Mouse (Mus musculus): ENCODE data around the gene Thsd7b. TPM values are rescaled to one million over a fixed set of nuclear protein-coding genes. Genes with fewer than 3 reads are reported as not detected.
"Not testable (repeated sequence)": the region's sequence is repeated elsewhere in the genome, so short reads cannot be mapped to it uniquely, and the experiment has no call there.

The Thsd7b gene
- polyA plus RNA-seq, 1 experiment from 2014 or later, result 1.3 TPM

GRCm38 (mm10) chr1:129644252-129644861 lies 371.3 kb downstream of the Thsd7b start:
- Histone ChIP-seq H3K4me3 (replicated peaks) (no peak overlapping the region), H3K27me3 (no peaks in the 10 kb centered on the region), H3K4me1 (replicated peaks) (no peaks in the 10 kb centered on the region), H3K36me3 (no peaks in the 10 kb centered on the region), H3K27ac (no peak overlapping the region), H3K4me2 (no peak overlapping the region), H3K9me3 (no peaks in the 10 kb centered on the region), H3K9ac (replicated peaks) (no peak overlapping the region)
- 35% methylated on average over 8 of the region's 8 CpGs for WGBS
- no peak for ATAC-seq (ENCODE audit: insufficient number of reproducible peaks, insufficient read depth, low FRiP score, low TSS enrichment, low read depth)

GRCm38 (mm10) chr1:129651448-129651847 lies 378.3 kb downstream of the Thsd7b start:
- not testable (repeated sequence) for H3K36me3 ChIP-seq; H3K4me2 ChIP-seq; H3K9me3 ChIP-seq; H3K4me1 ChIP-seq (replicated peaks); H3K27me3 ChIP-seq; H3K27ac ChIP-seq; ATAC-seq (ENCODE audit: insufficient number of reproducible peaks, insufficient read depth, low FRiP score, low TSS enrichment, low read depth); H3K4me3 ChIP-seq (replicated peaks); H3K9ac ChIP-seq (replicated peaks)
- 88% methylated on average over 6 of the region's 6 CpGs for WGBS

GRCm38 (mm10) chr1:129658045-129658444 lies 384.9 kb downstream of the Thsd7b start:
- Histone ChIP-seq H3K36me3 (no peaks in the 10 kb centered on the region), H3K4me3 (replicated peaks) (no peak overlapping the region), H3K4me2 (no peak overlapping the region), H3K9ac (replicated peaks) (no peak overlapping the region), H3K27ac (no peak overlapping the region), H3K9me3 (no peaks in the 10 kb centered on the region), H3K27me3 (no peaks in the 10 kb centered on the region), H3K4me1 (replicated peaks) (no peaks in the 10 kb centered on the region)
- 59% methylated on average over 3 of the region's 3 CpGs for WGBS
- no peak for ATAC-seq (ENCODE audit: insufficient number of reproducible peaks, insufficient read depth, low FRiP score, low TSS enrichment, low read depth)

- no peak for ATAC-seq (ENCODE audit: insufficient number of reproducible peaks, insufficient read depth, low FRiP score, low TSS enrichment, low read depth)
- no peaks in the 10 kb centered on the region for H3K9me3 ChIP-seq
- no peak overlapping the region for H3K4me2 ChIP-seq
- H3K36me3 ChIP-seq, result no peaks in the 10 kb centered on the region
- H3K4me1 ChIP-seq (replicated peaks), result no peaks in the 10 kb centered on the region
- H3K27me3 ChIP-seq, result no peaks in the 10 kb centered on the region
- H3K4me3 ChIP-seq (replicated peaks), result no peak overlapping the region
- 44% methylated on average over 1 of the region's 1 CpGs for WGBS
- H3K27ac ChIP-seq, result no peak overlapping the region
- no peak overlapping the region for H3K9ac ChIP-seq (replicated peaks)
These were observed 402.8 kb downstream of the Thsd7b start for GRCm38 (mm10) chr1:129675878-129676277.

- H3K4me3 ChIP-seq (replicated peaks), result no peak overlapping the region
- no peaks in the 10 kb centered on the region for H3K36me3 ChIP-seq
- no peak for ATAC-seq (ENCODE audit: insufficient number of reproducible peaks, insufficient read depth, low FRiP score, low TSS enrichment, low read depth)
- H3K9ac ChIP-seq (replicated peaks), result no peak overlapping the region
- no peak overlapping the region for H3K27ac ChIP-seq
- 59% methylated on average over 4 of the region's 4 CpGs for WGBS
- H3K27me3 ChIP-seq, result no peaks in the 10 kb centered on the region
- H3K4me2 ChIP-seq, result no peak overlapping the region
- no peaks in the 10 kb centered on the region for H3K9me3 ChIP-seq
- no peaks in the 10 kb centered on the region for H3K4me1 ChIP-seq (replicated peaks)
These were observed 405.7 kb downstream of the Thsd7b start for GRCm38 (mm10) chr1:129678851-129679250.

- H3K4me3 ChIP-seq (replicated peaks), result no peak overlapping the region
- H3K4me1 ChIP-seq (replicated peaks), result no peaks in the 10 kb centered on the region
- 71% methylated on average over 1 of the region's 1 CpGs for WGBS
- H3K4me2 ChIP-seq, result no peak overlapping the region
- H3K27ac ChIP-seq, result no peak overlapping the region
- no peak overlapping the region for H3K9ac ChIP-seq (replicated peaks)
- H3K27me3 ChIP-seq, result no peaks in the 10 kb centered on the region
- 0 out of 2 replicates have a peak, but pooled peaks cover 8% of the 10 kb centered on the region for H3K9me3 ChIP-seq
- no peaks in the 10 kb centered on the region for H3K36me3 ChIP-seq
- no peak for ATAC-seq (ENCODE audit: insufficient number of reproducible peaks, insufficient read depth, low FRiP score, low TSS enrichment, low read depth)
These were observed 432.6 kb downstream of the Thsd7b start for GRCm38 (mm10) chr1:129705701-129706100.

GRCm38 (mm10) chr1:129712706-129713105 lies 439.6 kb downstream of the Thsd7b start:
- H3K27me3 ChIP-seq, result no peaks in the 10 kb centered on the region
- H3K4me2 ChIP-seq, result no peak overlapping the region
- 90% methylated on average over 3 of the region's 3 CpGs for WGBS
- no peak overlapping the region for H3K9ac ChIP-seq (replicated peaks)
- H3K36me3 ChIP-seq, result no peaks in the 10 kb centered on the region
- H3K4me1 ChIP-seq (replicated peaks), result no peaks in the 10 kb centered on the region
- no peak for ATAC-seq (ENCODE audit: insufficient number of reproducible peaks, insufficient read depth, low FRiP score, low TSS enrichment, low read depth)
- H3K9me3 ChIP-seq, result no peaks in the 10 kb centered on the region
- no peak overlapping the region for H3K4me3 ChIP-seq (replicated peaks)
- no peak overlapping the region for H3K27ac ChIP-seq

GRCm38 (mm10) chr1:129713571-129713970 lies 440.5 kb downstream of the Thsd7b start:
- no peak for ATAC-seq (ENCODE audit: insufficient number of reproducible peaks, insufficient read depth, low FRiP score, low TSS enrichment, low read depth)
- no peaks in the 10 kb centered on the region for H3K27me3 ChIP-seq
- H3K9ac ChIP-seq (replicated peaks), result no peak overlapping the region
- no peaks in the 10 kb centered on the region for H3K36me3 ChIP-seq
- no peak overlapping the region for H3K4me2 ChIP-seq
- H3K27ac ChIP-seq, result no peak overlapping the region
- H3K4me1 ChIP-seq (replicated peaks), result no peaks in the 10 kb centered on the region
- H3K9me3 ChIP-seq, result no peaks in the 10 kb centered on the region
- H3K4me3 ChIP-seq (replicated peaks), result no peak overlapping the region
- 59% methylated on average over 3 of the region's 3 CpGs for WGBS

GRCm38 (mm10) chr1:129719592-129719991 lies 446.5 kb downstream of the Thsd7b start:
- Histone ChIP-seq H3K9ac (replicated peaks) (no peak overlapping the region), H3K27me3 (no peaks in the 10 kb centered on the region), H3K4me3 (replicated peaks) (no peak overlapping the region), H3K9me3 (no peaks in the 10 kb centered on the region), H3K4me2 (no peak overlapping the region), H3K4me1 (replicated peaks) (no peaks in the 10 kb centered on the region), H3K27ac (no peak overlapping the region), H3K36me3 (no peaks in the 10 kb centered on the region)
- no peak for ATAC-seq (ENCODE audit: insufficient number of reproducible peaks, insufficient read depth, low FRiP score, low TSS enrichment, low read depth)

GRCm38 (mm10) chr1:129731991-129732390 lies 458.9 kb downstream of the Thsd7b start:
- WGBS, result 83% methylated on average over 2 of the region's 2 CpGs
- H3K4me1 ChIP-seq (replicated peaks), result no peaks in the 10 kb centered on the region
- no peak for ATAC-seq (ENCODE audit: insufficient number of reproducible peaks, insufficient read depth, low FRiP score, low TSS enrichment, low read depth)
- H3K27me3 ChIP-seq, result no peaks in the 10 kb centered on the region
- no peak overlapping the region for H3K4me3 ChIP-seq (replicated peaks)
- no peak overlapping the region for H3K27ac ChIP-seq
- no peak overlapping the region for H3K4me2 ChIP-seq
- H3K36me3 ChIP-seq, result no peaks in the 10 kb centered on the region
- no peak overlapping the region for H3K9ac ChIP-seq (replicated peaks)
- H3K9me3 ChIP-seq, result no peaks in the 10 kb centered on the region

GRCm38 (mm10) chr1:129747595-129747994 lies 474.5 kb downstream of the Thsd7b start:
- 82% methylated on average over 3 of the region's 3 CpGs for WGBS

GRCm38 (mm10) chr1:129756548-129757240 lies 483.6 kb downstream of the Thsd7b start:
- Histone ChIP-seq H3K9ac (replicated peaks) (no peak overlapping the region), H3K27me3 (peaks cover 3% of the 10 kb centered on the region; the same call in 1 of the 2 replicates), H3K9me3 (no peaks in the 10 kb centered on the region), H3K4me1 (replicated peaks) (no peaks in the 10 kb centered on the region), H3K27ac (no peak overlapping the region), H3K4me3 (replicated peaks) (no peak overlapping the region), H3K36me3 (no peaks in the 10 kb centered on the region), H3K4me2 (no peak overlapping the region)
- ATAC-seq (ENCODE audit: insufficient number of reproducible peaks, insufficient read depth, low FRiP score, low TSS enrichment, low read depth), result no peak
- WGBS, result 67% methylated on average over 1 of the region's 1 CpGs

More at GRCm38 (mm10) chr1:129747595-129747994, 474.5 kb downstream of the Thsd7b start:
- Histone ChIP-seq H3K9me3 (no peaks in the 10 kb centered on the region), H3K36me3 (no peaks in the 10 kb centered on the region), H3K4me1 (replicated peaks) (no peaks in the 10 kb centered on the region), H3K27me3 (no peaks in the 10 kb centered on the region), H3K27ac (no peak overlapping the region), H3K9ac (replicated peaks) (no peak overlapping the region), H3K4me3 (replicated peaks) (no peak overlapping the region), H3K4me2 (no peak overlapping the region)
- no peak for ATAC-seq (ENCODE audit: insufficient number of reproducible peaks, insufficient read depth, low FRiP score, low TSS enrichment, low read depth)

Measured in limb, embryonic 12.5 days (tissue).